Mouse (Mus musculus): Measurements from ENCODE around the gene Mogs. TPM values are rescaled to one million over a fixed set of nuclear protein-coding genes. Genes with fewer than 3 reads are reported as not detected.
A peak's percentile ranks its signal among the peaks of the same experiment; 100 is the strongest.

Mogs gene
- polyA plus RNA-seq, 1 experiment from 2014 or later = 45.0 TPM

DNA sequence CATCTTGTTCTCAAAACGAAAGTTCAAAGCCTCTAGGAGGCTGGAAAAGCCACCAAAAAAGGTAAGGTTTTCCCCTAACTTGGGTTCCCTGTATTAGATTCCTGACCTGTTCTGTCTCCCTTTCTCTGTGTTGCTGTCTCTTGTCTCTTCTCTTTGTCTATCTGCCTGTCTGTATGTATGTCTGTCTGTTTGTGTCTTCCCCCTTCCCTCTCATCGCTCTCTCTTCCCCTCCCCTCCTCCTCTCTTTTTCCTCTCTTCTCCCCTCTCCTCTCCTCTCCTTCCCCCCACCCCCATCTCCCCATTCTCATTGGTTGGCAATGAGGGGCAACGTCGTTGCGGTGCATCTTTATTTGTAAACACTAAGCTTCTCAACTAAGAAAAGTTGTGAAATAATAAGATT, 10.0 kb downstream of the Mogs start, which contains the start of gene Ino80b:
Ino80b (minus strand) TSS at position 101 of the 400 bp plus-strand sequence.
- Histone ChIP-seq H3K36me3 (no peaks in the 10 kb centered on the region), H3K9me3 (no peaks in the 10 kb centered on the region), H3K4me1 (peaks cover 30% of the 10 kb centered on the region), H3K4me2 (peak within 1 kb of the TSS; percentile 83), H3K27ac (peak within 1 kb of the TSS; percentile 64; the same call in 1 of the 2 replicates), H3K27me3 (no peaks in the 10 kb centered on the region), H3K4me3 (peak within 1 kb of the TSS; percentile 81), H3K9ac (peak within 1 kb of the TSS; percentile 83)
- WGBS = 22% methylated on average over 5 of the region's 5 CpGs
- no peak for ATAC-seq (ENCODE audit: insufficient number of reproducible peaks, insufficient read depth, low FRiP score, low TSS enrichment, low read depth)

DNA sequence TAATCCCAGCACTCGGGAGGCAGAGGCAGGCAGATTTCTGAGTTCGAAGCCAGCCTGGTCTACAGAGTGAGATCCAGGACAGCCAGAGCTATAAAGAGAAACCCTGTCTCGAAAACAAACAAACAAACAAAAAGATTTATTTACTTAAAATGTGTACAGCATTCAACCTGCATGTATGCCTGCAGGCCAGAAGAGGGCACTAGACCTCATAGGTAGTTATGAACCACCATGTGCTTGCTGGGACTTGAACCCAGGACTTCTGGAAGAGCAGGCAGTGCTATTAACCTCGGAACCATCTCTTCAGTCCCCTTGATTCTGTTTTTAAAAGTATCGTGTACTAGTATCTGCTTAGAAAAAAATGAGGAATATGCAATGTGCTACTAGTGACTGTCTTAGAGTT, 12.1 kb downstream of the Mogs start:
- H3K27ac ChIP-seq = no peak overlapping the region
- 90% methylated on average over 5 of the region's 5 CpGs for WGBS
- no peak for ATAC-seq (ENCODE audit: insufficient number of reproducible peaks, insufficient read depth, low FRiP score, low TSS enrichment, low read depth)

DNA sequence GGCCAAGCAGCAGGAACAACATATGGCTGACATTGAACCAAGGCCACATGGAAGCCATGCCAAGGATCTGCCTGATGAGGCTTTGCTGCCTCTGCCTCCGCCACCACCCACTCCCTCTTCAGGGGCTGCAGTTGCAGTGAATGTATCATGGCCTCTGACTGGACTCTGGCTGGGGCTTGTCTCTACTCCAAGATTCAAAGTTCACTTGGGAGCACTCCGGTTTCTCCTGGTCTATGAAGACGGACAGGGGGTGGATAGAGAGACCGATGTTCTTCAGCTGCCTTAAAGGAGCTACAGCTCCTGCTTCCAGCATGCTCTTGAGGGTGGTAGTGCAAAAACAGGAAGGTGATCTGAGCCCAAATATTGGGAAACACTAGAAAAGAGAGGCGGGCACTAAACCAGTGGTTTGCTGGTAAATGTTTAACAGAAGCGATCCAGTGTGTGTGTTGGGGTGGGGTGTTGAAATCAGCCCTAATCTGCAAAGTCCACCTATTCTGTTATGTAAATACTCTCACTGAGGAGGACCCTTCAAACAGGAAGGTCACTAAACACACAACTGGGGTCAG, 16.3 kb downstream of the Mogs start:
- Histone ChIP-seq H3K4me2 (no peak overlapping the region), H3K27ac (no peak overlapping the region), H3K9me3 (no peaks in the 10 kb centered on the region), H3K27me3 (no peaks in the 10 kb centered on the region), H3K9ac (no peak overlapping the region), H3K36me3 (no peaks in the 10 kb centered on the region), H3K4me3 (no peak overlapping the region), H3K4me1 (peaks cover 18% of the 10 kb centered on the region)
- no peak for ATAC-seq (ENCODE audit: insufficient number of reproducible peaks, insufficient read depth, low FRiP score, low TSS enrichment, low read depth)
- 79% methylated on average over 6 of the region's 6 CpGs for WGBS

More for the DNA sequence above, 12.1 kb downstream of the Mogs start:
- H3K4me1 ChIP-seq = peaks cover 26% of the 10 kb centered on the region
- H3K9me3 ChIP-seq = no peaks in the 10 kb centered on the region
- H3K9ac ChIP-seq = no peak overlapping the region
- no peaks in the 10 kb centered on the region for H3K27me3 ChIP-seq
- H3K4me3 ChIP-seq = no peak overlapping the region
- no peak overlapping the region for H3K4me2 ChIP-seq
- no peaks in the 10 kb centered on the region for H3K36me3 ChIP-seq

DNA sequence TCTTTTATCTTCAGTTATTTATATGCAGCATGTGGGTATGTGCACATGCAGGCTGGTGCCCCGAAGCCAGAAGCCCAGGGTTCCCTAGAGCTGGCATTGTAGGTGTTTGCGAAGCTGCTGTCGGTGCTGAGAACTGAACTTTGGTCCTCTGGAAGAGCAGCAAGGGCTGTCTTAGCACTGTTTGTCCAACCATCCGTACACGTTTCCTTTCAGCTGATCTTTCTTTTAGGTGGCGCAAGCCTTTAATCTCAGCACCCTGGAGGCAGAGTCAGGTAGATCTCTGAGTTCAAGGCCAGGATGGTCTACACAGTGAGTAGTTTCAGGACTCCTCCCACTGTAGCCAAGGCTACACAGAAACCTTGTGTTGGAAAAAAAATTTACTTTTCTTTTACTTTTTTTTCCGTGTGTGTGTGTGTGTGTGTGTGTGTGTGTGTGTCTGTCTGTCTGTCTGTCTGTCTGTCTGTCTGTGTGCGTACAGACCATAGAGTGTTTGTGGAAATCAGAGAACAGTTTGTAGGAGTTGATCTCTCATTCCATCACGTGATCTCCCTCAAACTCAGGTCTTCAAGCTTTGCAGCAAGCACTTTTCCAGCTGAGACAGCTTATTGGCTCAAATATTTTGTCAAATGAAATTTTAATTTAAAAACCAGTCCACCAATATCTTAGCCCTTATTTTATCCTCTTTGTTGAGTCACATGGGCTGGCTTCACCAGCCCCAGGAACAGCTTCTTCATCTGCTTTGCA, 17.1 kb downstream of the Mogs start:
- Histone ChIP-seq H3K4me2 (no peak overlapping the region), H3K9ac (no peak overlapping the region), H3K4me3 (no peak overlapping the region), H3K9me3 (no peaks in the 10 kb centered on the region), H3K36me3 (no peaks in the 10 kb centered on the region), H3K27me3 (no peaks in the 10 kb centered on the region), H3K27ac (no peak overlapping the region), H3K4me1 (peaks cover 20% of the 10 kb centered on the region)
- WGBS = 86% methylated on average over 9 of the region's 9 CpGs
- no peak for ATAC-seq (ENCODE audit: insufficient number of reproducible peaks, insufficient read depth, low FRiP score, low TSS enrichment, low read depth)

DNA sequence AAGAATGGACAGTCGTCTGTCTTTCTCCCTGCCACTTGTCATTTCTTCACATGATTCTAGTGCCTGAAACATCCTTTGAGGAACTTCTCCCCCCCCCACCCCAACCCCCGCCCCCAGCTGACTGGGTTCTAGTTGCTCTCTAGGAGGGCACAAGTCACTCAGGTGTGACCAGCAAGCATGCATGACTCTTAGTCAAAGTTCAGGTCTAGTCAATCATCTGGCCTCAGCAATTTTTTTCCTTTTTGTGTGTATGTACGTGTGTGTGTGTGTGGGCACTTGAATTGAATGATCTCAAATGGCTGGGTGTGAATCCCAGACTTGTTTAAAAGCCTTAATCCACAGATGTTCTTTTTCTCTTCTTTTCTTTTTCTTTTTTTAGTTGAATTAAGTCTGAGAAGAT, 18.9 kb downstream of the Mogs start:
- no peak for ATAC-seq (ENCODE audit: insufficient number of reproducible peaks, insufficient read depth, low FRiP score, low TSS enrichment, low read depth)
- no peak overlapping the region for H3K4me2 ChIP-seq
- no peak overlapping the region for H3K27ac ChIP-seq
- no peak overlapping the region for H3K4me3 ChIP-seq
- H3K27me3 ChIP-seq = no peaks in the 10 kb centered on the region
- H3K9ac ChIP-seq = no peak overlapping the region
- 64% methylated on average over 3 of the region's 3 CpGs for WGBS
- peaks cover 35% of the 10 kb centered on the region for H3K4me1 ChIP-seq
- no peaks in the 10 kb centered on the region for H3K9me3 ChIP-seq
- H3K36me3 ChIP-seq = no peaks in the 10 kb centered on the region

DNA sequence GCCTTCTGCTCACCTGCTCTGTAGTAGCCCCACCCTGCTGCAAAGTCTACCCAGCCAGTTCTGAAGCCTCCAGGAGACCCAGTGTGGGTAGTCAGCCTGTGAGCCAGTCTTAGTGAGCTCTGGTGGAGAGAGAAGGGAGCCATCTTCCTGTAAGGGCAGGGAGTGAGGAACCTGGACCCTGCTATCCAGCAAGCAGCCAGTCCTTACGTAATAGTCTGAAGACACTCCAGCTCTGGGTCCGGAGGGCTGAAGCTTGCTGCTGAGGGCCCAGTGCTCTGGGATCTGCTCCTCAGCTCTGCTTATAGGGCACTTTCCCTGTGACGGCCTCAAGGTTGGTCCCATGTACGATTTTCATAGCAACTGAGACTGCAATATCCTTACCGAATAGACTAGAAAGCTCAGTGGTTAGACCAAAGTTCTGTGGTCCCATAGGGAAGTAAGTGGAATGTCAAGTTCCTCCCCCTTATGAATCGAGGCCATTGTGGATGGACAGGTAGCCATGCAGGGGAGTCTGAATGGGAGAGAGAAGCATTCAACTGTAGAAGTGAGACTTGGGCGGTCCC, 19.7 kb downstream of the Mogs start, which contains the start of gene Rtkn:
Rtkn (plus strand) TSS at position 513 of the 563 bp plus-strand sequence.
- WGBS = 61% methylated on average over 7 of the region's 7 CpGs
- peaks cover 43% of the 10 kb centered on the region for H3K4me1 ChIP-seq
- H3K4me2 ChIP-seq = peak within 1 kb of the TSS; percentile 79
- peak within 1 kb of the TSS; percentile 87 for H3K9ac ChIP-seq
- H3K27ac ChIP-seq = peak within 1 kb of the TSS; percentile 100
- H3K36me3 ChIP-seq = no peaks in the 10 kb centered on the region
- H3K9me3 ChIP-seq = no peaks in the 10 kb centered on the region
- H3K4me3 ChIP-seq = peak within 1 kb of the TSS; percentile 51
- H3K27me3 ChIP-seq = no peaks in the 10 kb centered on the region
- ATAC-seq (ENCODE audit: insufficient number of reproducible peaks, insufficient read depth, low FRiP score, low TSS enrichment, low read depth) = no peak

DNA sequence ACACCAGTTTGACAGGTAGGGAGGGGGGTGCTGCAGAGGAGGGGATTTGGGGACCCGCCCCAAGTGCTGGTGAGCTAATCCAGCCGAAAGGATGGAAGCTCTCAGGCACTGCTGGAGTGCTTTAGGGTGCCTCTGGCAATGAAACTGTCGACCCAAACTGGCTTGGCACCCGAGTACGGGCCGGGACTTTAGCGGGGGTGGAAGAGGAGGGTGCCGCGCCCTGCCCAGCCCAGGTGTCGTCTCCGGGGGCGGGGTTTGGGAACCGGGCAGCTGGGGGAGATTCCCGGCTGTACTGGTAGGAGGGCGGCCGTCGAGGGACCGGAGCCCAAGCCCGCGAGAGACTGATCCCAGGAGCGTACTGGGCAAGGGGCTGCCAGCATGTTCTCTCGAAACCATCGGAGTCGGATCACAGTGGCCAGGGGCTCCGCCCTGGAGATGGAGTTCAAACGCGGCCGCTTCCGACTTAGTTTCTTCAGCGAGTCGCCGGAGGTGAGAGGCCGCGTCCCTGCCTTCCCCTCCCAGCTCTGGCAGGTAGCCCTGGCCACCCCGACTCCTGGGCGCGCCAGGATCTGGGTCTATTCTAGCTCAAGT, 20.4 kb downstream of the Mogs start:
- Histone ChIP-seq H3K9me3 (no peaks in the 10 kb centered on the region), H3K4me2 (peak overlapping the region; percentile 79), H3K9ac (peak overlapping the region; percentile 87), H3K4me1 (peaks cover 45% of the 10 kb centered on the region), H3K4me3 (peak overlapping the region; percentile 51), H3K36me3 (no peaks in the 10 kb centered on the region), H3K27me3 (no peaks in the 10 kb centered on the region), H3K27ac (peak overlapping the region; percentile 100)
- 3% methylated on average over 37 of the region's 37 CpGs for WGBS
- no peak for ATAC-seq (ENCODE audit: insufficient number of reproducible peaks, insufficient read depth, low FRiP score, low TSS enrichment, low read depth)

DNA sequence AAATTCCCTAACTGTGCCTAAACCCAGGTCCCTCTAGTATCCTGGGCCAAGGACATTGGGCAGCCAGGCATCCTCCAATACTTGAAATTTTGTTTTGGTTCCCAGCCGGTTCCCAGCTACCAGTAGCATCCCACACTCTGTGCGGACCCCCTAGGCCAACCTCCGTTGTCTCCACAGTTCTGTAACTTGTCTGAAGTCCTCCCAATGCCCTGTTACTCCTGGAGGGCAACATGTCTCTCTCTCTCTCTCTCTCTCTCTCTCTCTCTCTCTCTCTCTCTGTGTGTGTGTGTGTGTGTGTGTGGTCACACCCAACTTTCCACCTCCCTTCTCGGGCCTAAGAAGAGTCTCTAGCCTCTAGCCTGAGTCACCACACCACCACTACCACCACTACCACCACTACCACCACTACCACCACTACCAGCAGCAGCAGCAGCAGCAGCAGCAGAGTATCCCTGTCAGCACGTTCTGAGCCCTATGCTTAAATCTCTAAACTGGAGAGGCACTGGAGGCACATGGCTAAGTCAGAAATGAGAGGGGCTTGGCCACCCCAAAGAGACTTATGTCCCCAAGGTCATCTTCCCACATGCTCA, 21.1 kb downstream of the Mogs start:
- H3K36me3 ChIP-seq = no peaks in the 10 kb centered on the region
- H3K4me2 ChIP-seq = peak overlapping the region; percentile 79
- peaks cover 48% of the 10 kb centered on the region for H3K4me1 ChIP-seq
- 0 out of 2 replicates have a peak, but pooled peaks have one; percentile 1 for ATAC-seq (ENCODE audit: insufficient number of reproducible peaks, insufficient read depth, low FRiP score, low TSS enrichment, low read depth)
- no peaks in the 10 kb centered on the region for H3K27me3 ChIP-seq
- 10% methylated on average over 5 of the region's 5 CpGs for WGBS
- no peaks in the 10 kb centered on the region for H3K9me3 ChIP-seq
- peak overlapping the region; percentile 51 for H3K4me3 ChIP-seq
- peak overlapping the region; percentile 87 for H3K9ac ChIP-seq
- peak overlapping the region; percentile 100 for H3K27ac ChIP-seq

DNA sequence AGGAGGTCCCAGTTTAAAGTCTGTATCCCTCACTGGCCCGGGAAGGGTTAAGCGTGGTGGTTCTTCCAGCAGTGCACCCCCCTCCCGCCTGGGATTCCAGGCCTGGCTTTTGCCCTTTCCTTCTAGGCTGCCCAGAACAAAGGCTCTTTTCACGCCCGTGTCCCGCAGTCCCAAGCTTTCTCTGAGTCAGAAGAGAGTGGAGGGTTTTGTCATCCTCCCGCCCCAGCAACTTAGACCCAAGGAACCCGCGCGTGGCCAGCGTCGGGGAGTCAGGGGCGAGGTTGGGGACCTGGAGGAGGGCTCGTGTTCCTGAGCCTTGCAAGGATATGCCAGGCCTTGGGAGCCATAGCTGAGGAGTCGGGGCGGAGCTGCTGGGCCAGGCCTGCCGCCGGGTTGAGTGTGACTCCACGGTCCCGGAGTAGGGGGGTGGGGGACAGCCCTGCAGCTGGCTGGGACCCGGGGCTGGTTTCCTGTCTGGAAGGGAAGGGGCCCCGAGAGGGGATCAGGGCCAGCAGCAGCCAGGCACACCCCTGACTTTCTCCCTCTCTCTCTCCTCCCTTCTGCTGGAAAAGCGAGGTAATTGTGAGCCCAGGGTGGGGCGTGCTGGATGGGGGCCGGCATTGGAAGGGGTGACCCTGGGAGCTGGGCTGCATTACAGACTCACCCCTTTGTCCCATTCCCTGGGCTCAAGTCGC, 21.7 kb downstream of the Mogs start:
- ATAC-seq (ENCODE audit: insufficient number of reproducible peaks, insufficient read depth, low FRiP score, low TSS enrichment, low read depth) = peak; percentile 82
- peak overlapping the region; percentile 79 for H3K4me2 ChIP-seq
- H3K27me3 ChIP-seq = no peaks in the 10 kb centered on the region
- peak overlapping the region; percentile 87 for H3K9ac ChIP-seq
- H3K4me3 ChIP-seq = peak overlapping the region; percentile 51
- H3K36me3 ChIP-seq = no peaks in the 10 kb centered on the region
- H3K4me1 ChIP-seq = peaks cover 54% of the 10 kb centered on the region
- WGBS = under 1% methylated on average over 26 of the region's 26 CpGs
- H3K27ac ChIP-seq = peak overlapping the region; percentile 100
- no peaks in the 10 kb centered on the region for H3K9me3 ChIP-seq

DNA sequence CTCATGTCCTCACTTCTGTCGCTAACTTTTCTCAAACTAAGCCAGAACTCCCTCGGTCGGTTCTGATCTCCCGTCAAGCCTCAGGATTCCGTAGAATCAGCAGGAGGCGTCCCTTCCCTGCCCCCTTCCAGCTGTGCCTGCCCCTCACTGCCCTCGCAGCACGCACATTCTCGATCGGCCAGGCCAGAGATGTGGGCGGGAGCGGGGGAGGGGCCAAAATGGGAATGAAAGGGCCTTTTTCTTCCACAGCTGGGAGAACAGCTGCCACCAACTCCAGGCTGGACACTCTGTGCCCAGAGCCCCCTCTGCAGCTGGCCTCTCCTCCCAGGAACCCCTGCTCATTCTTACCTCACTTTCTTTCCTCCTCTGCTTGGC, 22.3 kb downstream of the Mogs start:
- no peaks in the 10 kb centered on the region for H3K36me3 ChIP-seq
- WGBS = 1% methylated on average over 12 of the region's 12 CpGs
- no peaks in the 10 kb centered on the region for H3K9me3 ChIP-seq
- peak overlapping the region; percentile 79 for H3K4me2 ChIP-seq
- no peaks in the 10 kb centered on the region for H3K27me3 ChIP-seq
- peak; percentile 76 for ATAC-seq (ENCODE audit: insufficient number of reproducible peaks, insufficient read depth, low FRiP score, low TSS enrichment, low read depth)
- peak overlapping the region; percentile 87 for H3K9ac ChIP-seq
- H3K27ac ChIP-seq = peak overlapping the region; percentile 100
- peaks cover 59% of the 10 kb centered on the region for H3K4me1 ChIP-seq
- peak overlapping the region; percentile 51 for H3K4me3 ChIP-seq

DNA sequence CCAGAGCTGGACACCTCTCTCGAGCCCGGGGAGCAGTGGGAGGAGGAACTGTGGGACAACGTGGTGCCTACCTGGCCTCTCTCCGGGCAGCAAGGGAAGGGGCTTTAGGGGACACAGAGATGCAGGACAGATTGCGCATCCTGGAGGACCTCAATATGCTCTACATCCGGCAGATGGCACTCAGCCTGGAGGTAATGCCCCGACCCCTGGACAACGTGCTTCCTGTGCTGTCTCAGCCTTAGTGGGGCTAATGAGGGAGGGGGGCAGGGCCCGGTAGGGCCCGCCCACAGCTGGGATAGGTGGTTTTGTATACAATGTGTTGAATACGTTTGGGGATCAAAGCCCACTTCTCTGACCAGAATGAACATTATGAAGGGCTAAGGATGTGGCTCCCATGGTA, 22.8 kb downstream of the Mogs start:
- Histone ChIP-seq H3K27me3 (no peaks in the 10 kb centered on the region), H3K9me3 (no peaks in the 10 kb centered on the region), H3K4me2 (peak overlapping the region; percentile 79), H3K4me1 (peaks cover 64% of the 10 kb centered on the region), H3K4me3 (peak overlapping the region; percentile 51), H3K27ac (peak overlapping the region; percentile 100), H3K9ac (peak overlapping the region; percentile 87), H3K36me3 (no peaks in the 10 kb centered on the region)
- 0% methylated on average over 11 of the region's 11 CpGs for WGBS
- ATAC-seq (ENCODE audit: insufficient number of reproducible peaks, insufficient read depth, low FRiP score, low TSS enrichment, low read depth) = no peak

Data from embryonic facial prominence, embryonic 13.5 days (tissue).